Mouse (Mus musculus): Measurements from ENCODE around the gene Mettl7b. TPM values are rescaled to one million over a fixed set of nuclear protein-coding genes. Genes with fewer than 3 reads are reported as not detected.

Mettl7b gene
- total RNA-seq (2023): not detected

GRCm38 (mm10) chr10:128960590-128961584, at the start of gene Mettl7b:
Gene Mettl7b (minus strand): TSS chr10:128960988.

DNA sequence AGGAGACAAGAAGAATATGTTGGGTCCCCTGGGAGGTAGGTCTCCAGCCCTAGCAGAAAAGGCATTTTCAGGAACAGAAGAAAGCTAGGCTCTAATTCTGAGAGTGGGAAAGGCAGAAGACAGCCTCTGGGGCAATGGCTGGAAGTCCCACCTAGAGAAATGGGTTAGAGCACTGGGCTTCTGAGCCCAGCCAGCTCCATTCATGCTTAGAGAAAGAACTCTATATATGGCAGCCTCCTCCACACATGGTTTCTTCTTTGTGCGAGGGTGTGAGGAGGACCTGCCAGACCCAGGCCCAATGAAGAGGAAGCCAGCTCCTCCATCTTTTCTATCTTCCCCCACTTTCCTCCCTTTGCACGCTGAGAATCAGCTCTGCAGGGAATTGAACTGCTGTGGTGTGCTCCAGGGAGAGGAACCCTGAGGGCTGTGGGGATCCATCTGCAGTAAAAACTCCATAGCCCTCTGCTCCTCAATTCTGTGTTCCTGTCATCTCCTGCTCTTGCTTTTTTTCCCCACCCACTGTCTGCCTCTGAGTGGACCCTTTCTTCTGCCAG, 49.6 kb upstream of the Mettl7b start, which contains the start of gene Olfr763:
TSS of gene Olfr763 (plus strand) at position 504 of the 554 bp plus-strand sequence.

GRCm38 (mm10) chr10:128989131-128989530, 28.3 kb upstream of the Mettl7b start, which contains the start of gene Olfr9:
Gene Olfr9 (plus strand): TSS chr10:128989431.

DNA sequence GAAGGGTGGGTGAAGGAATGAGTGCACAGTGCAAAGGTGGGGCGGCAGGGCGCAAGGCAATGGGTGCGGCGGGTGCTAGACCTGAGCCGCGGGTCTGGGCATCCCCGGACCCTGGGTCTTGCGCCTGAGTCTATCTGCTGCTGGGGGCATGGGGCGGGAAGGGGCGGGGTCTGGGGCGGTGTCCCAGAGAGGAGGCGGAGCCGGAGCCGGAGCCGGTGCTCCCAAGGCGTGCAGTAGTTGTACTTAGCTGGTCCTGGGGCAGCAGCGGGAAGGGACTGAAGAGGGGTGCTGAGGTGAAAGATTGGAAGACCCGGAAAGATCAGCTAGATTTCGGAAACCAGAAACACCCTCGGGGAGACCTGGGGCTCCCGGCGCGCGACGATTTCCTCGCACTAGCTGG, 27.2 kb downstream of the Mettl7b start, which contains the start of gene Itga7:
TSS of gene Itga7 (plus strand) at position 245 of the 400 bp plus-strand sequence.

GRCm38 (mm10) chr10:128923935-128924334, 36.9 kb downstream of the Mettl7b start, which contains the start of gene Bloc1s1:
Gene Bloc1s1 (minus strand): TSS chr10:128924035.

GRCm38 (mm10) chr10:128922822-128923012, 38.1 kb downstream of the Mettl7b start, which contains the start of gene Rdh5:
Gene Rdh5 (minus strand): TSS chr10:128922888.

Other genes starting within 250 kb of the Mettl7b start
- gene Dgka, start 216.1 kb downstream of the Mettl7b start, total RNA-seq (2023): 837 TPM
- gene Pym1, start 213.1 kb downstream of the Mettl7b start, total RNA-seq (2023): 82.4 TPM
- 0.32 TPM for gene Mmp19, start 170.1 kb downstream of the Mettl7b start, total RNA-seq (2023)
- gene Dnajc14, start 156.9 kb downstream of the Mettl7b start, total RNA-seq (2023): 57.9 TPM
- 6.4 TPM for gene Tmem198b, start 156.6 kb downstream of the Mettl7b start, total RNA-seq (2023)
- gene Sarnp, start 143.7 kb downstream of the Mettl7b start, total RNA-seq (2023): 50.3 TPM
- 15.3 TPM for gene Ormdl2, start 139.3 kb downstream of the Mettl7b start, total RNA-seq (2023)
- 10.7 TPM for gene Gdf11, start 69.3 kb downstream of the Mettl7b start, total RNA-seq (2023)
- gene Cd63, start 60.0 kb downstream of the Mettl7b start, total RNA-seq (2023): 1.9 TPM
- gene Rdh5, start 38.1 kb downstream of the Mettl7b start, total RNA-seq (2023): 13.7 TPM
- gene Bloc1s1, start 37.0 kb downstream of the Mettl7b start, total RNA-seq (2023): 53.3 TPM
- gene Itga7, start 27.2 kb downstream of the Mettl7b start, total RNA-seq (2023): 14.3 TPM
- gene Olfr9, start 28.4 kb upstream of the Mettl7b start, total RNA-seq (2023): 1.7 TPM
- gene Olfr763, start 49.8 kb upstream of the Mettl7b start, total RNA-seq (2023): 0.23 TPM
- not detected for gene Olfr764-ps1, start 78.9 kb upstream of the Mettl7b start, total RNA-seq (2023)
- gene Olfr765, start 89.0 kb upstream of the Mettl7b start, total RNA-seq (2023): not detected
- not detected for gene Olfr766-ps1, start 108.0 kb upstream of the Mettl7b start, total RNA-seq (2023)
- gene Olfr767, start 121.9 kb upstream of the Mettl7b start, total RNA-seq (2023): not detected
- gene Olfr768, start 138.4 kb upstream of the Mettl7b start, total RNA-seq (2023): not detected
- not detected for gene Olfr769, start 156.9 kb upstream of the Mettl7b start, total RNA-seq (2023)
- not detected for gene Olfr770, start 178.0 kb upstream of the Mettl7b start, total RNA-seq (2023)
- not detected for gene Olfr771, start 203.8 kb upstream of the Mettl7b start, total RNA-seq (2023)
- not detected for gene Olfr772, start 216.9 kb upstream of the Mettl7b start, total RNA-seq (2023)
- gene Olfr773, start 226.4 kb upstream of the Mettl7b start, total RNA-seq (2023): not detected